Mouse (Mus musculus) gonadal fat pad, adult 2 months (tissue): ENCODE results near the gene Zfp646. TPM values are rescaled to one million over a fixed set of nuclear protein-coding genes. Genes with fewer than 3 reads are reported as not detected.
"Not testable (repeated sequence)": the region's sequence is repeated elsewhere in the genome, so short reads cannot be mapped to it uniquely, and the experiment has no call there.

Experiments
- DNase-seq: peaks from one replicate; pipeline ENCODE4 v3.0.0-alpha.2; 2012; ENCODE audit warnings: low read depth
- polyA plus RNA-seq: library from polyadenylated mRNA; depleted of rRNA; stranded (reverse); fragments of >200 nt; gene quantifications from 2 replicates; pipeline ENCODE4 v1.2.3, GENCODE M21; 2012; rRNA removed

Zfp646 gene
- polyA plus RNA-seq = 18.3 and 22.8 TPM in 2 replicates

DNA sequence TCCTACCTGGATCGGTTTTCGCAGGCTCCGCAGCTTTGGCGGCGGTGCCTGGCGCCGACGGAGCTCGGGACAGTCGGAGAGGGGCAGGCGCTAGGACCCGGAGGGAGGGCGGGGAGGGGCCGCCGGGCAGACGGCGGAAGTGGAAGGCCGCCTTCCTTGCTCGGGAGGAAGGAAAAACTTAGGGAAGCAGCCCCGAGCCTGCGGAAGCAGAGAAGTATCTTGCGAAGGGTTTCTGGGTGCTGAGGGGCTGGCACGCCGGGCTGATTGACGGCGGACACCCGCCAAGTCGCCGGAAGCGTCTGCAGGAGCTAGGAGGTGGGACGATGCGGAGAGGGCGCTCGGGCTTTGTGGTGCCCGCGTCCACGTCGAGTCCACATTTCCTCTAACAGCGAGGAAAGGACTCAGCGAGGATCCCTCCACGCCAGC lies at the start of gene Zfp646:
TSS of gene Zfp646 (plus strand) at position 181 of the 426 bp plus-strand sequence.
- DNase-seq = no peak

DNA sequence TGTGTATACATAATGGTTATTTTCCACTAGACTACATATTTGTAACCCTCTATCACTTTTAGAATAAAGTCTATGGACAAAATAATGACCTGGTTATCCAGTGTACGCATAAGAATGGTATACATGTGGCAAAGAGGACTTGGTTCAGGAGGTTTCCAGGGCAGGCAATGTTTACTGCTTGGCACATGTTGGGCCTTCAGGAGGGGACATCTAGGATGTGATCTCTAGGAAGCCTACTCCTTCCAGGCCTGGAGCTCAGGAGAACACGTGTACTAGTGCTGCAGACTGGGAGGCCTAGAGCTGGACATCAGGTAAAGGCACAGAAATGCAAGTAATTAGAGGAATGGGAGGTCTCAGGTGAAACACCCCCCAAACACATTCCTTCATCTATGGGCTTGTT lies 40.5 kb upstream of the Zfp646 start:
- no peak for DNase-seq

DNA sequence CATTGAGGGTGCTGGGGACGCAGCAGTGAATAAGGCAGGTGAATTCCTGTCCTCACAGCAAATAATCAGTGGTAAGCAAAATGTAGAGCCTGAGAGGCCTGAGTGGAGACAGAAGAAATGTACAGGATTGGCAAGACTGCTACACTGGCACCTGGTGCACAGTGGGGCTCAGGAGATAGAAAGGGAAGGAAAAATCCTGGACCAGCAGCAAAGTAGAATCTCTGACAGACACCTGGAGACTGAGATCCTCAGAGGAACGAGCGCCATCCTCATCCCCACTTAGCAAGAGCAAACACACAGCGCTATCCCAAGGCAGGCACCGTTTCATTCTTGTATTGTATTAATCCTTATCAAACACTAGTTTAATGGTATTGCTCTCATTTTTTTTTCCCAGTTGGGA lies 38.5 kb upstream of the Zfp646 start:
- DNase-seq = no peak

DNA sequence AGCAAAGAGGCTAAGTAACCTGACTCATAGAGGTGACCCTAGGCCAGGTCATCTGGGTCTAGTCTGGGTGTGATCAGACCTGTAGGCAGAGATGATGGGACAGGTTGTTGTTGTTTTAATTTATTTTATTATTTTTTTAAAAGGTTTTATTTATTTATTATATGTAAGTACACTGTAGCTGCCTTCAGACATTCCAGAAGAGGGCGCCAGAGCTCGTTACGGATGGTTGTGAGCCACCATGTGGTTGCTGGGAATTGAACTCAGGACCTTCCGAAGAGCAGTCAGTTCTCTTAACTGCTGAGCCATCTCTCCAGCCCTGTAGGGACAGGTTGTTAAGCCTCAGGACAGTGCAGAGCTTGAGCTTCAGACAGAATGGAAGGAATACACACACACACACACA lies 38.1 kb upstream of the Zfp646 start:
- not testable (repeated sequence) for DNase-seq

DNA sequence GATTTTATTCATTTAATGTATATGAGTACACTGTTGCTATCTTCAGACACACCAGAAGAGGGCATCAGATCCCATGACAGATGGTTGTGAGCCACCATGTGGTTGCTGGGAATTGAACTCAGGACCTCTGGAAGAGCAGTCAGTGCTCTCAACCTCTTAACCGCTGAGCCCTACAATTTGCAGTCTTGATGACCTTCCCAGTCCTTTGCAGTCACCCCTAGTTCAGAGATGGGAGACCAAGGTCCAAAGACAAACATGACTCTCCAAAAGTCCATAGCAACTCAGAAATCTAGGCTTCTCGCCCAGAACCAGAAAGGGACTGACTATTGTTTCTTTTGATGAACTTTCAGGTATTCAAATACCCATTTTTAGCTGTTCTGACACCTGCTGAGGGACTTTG lies 36.0 kb upstream of the Zfp646 start:
- DNase-seq = not testable (repeated sequence)

DNA sequence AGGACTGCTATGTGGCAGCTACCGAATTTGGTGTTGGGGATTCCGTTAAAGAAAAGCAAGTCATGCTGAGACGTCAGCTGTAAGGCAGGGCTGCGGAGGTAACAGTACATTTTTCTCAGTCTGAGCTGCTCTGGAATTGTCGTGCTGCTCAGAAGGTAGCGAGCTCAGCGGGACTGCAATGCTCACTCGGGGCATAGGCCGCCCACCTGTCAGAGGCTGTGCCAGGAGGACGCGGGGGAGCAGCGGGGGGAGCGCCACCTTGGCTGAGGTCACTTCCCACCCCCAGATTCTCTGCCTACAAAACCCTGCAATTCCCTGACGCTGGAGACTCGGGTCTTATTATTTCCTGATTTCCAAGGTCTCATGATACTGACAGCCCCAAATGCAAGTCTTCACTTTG lies 35.1 kb upstream of the Zfp646 start:
- no peak for DNase-seq

DNA sequence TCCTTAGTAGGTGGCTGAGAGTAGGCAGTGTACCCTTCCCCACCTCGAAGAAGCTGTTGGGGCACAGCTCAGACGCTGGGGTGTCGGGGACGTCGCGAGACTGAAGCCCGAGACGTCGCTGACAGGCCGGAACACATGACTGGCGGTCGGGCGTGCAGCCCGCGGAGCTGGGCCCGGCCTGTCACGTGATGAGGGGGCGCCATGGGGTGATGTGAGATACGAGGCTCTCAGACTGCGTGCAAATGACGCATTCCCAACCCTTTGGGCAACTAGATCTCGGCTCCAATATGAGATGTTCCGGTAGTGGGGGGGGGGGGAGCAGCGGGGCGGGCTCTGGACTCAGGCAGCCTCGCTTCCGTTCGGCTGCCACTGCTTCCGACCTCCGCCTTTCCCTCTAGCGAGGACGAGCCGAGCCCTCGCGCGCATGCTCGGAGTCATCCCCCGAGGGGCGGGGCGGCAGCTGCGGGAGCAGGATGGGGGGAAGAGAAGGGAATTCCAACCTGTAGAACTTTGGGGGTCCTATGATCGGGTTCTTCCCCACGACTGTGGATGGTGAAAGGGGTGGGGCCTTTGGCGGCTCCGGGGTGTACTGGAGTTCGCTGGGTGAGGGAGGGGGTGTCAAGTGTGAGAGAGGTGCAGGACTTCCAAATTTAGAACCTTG lies 34.6 kb upstream of the Zfp646 start:
- peak; percentile 46 for DNase-seq

DNA sequence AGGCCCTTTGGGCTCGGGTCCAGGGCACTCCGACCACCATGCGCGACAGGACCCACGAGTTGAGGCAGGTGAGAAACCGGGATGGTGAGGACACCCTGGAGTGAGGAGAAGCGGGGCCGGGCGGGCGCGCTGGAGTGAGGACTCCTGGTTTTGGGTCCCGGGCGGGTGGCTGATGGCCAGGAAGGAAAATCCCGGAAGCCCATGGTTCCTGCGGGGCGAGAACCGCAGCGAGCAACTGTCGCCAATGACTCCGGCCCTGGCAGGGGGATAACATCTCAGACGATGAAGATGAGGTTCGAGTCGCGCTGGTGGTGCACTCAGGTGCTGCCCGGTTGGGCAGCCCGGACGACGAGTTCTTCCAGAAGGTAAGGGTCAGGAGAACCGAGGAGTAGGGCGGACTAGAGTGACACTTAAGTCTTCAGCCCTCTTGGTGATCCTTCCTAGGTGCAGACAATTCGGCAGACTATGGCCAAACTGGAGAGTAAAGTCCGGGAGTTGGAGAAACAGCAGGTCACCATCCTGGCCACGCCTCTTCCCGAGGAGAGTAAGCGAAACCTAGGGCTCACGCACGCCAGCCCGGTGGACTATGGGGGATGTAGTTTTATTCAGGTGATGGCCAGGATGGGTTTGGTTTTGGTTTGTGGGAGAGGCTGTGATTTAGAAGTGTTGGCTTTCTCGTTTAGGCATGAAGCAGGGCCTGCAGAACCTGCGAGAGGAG lies 33.9 kb upstream of the Zfp646 start:
- peak; percentile 44 for DNase-seq

DNA sequence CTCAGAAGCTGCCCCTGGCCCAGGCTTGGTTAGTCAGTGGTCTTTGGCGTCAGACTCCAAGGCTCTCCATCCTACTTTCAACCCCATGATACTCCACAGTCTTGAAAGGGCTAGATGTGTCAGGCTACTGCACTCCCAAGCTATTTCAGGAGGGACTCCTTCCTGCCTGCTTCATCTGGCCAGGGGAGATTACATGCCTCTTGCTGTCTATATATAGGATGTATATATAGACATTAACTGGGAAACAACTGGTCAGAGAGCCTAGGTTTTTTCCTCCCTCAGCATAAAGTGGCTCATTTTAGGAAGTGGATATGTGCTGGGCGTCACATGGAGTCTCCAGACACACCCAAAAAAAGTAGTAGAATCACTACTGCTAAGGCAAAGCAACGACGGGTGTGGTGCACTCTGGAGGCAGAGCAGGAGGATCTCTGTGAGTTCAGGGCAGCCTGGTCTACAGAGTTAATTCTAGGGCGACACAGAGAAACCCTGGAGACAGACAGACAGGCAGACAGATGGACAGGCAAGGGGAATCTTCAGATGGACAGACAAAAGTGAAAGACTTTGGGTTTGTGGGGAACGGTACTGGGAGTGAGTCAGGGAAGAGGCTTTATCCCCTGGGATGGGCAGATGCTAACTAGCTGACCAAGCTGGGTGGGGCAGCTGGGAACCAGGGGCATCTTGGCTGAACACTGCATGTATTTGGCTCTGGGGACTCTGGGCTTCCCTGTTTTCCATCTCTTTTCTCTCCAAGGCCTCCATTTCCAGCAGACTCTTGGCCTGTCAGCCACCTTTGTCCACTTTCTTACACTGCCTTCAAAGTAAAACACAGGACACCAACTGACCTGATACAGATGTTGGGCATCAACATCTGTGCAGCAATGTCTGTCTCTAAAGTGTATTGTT lies 25.8 kb upstream of the Zfp646 start:
- no peak for DNase-seq

DNA sequence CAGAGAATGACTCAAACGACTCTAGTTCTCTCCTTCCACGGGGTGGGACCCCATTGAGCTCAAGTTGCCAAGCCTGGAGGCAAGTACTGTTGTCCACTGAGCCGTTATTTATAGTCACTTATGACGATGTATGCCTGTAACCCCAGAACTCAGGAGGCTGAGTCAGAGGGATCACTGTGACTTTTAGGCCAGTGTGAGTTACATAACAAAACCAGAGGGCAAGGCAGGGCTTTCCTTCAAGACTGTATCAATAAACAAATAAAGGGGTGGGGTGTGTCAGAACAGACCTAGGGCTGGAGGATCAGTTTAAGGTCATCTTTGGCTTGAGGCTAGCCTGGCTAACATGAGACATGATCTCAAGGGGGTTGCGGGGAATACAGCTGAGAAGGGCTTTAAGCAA lies 25.1 kb upstream of the Zfp646 start:
- no peak for DNase-seq

DNA sequence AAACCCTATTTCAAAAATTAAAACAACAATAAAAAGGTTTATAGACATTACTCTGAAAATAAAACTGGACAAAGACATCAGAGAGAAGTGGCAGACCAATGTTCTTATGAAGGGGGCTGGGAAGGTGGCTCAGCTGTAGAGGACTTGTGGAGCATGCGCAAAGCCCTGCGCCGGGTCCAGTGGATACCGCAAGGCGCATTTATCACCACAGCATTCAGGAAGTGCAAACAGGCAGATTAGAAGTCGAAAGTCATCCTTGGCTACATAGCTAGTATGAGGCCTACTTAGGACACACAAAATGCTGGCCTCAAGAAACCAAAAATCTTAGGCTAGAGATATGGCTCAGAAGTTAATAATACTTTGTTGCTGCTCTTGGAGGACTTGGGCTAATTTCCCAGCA lies 17.8 kb upstream of the Zfp646 start:
- no peak for DNase-seq

DNA sequence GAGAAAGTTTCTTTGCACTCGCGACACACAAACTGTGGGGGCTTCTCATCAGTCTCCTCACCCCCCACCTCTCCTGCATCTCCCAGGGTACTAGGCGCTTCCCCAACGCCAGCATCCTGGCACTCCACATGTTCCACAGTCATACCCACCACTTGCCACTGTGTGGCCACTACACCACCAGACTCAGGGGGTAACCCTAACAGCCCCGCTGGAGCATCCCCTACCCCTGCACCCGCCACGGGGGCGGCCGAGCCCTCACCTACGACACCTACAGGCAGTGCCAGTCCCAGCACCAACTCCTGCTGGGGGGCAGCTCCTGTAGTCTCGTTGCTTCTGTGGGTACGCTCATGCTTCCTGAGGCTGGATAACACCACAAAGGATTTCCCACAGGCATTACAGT lies 9.6 kb upstream of the Zfp646 start:
- DNase-seq = no peak

DNA sequence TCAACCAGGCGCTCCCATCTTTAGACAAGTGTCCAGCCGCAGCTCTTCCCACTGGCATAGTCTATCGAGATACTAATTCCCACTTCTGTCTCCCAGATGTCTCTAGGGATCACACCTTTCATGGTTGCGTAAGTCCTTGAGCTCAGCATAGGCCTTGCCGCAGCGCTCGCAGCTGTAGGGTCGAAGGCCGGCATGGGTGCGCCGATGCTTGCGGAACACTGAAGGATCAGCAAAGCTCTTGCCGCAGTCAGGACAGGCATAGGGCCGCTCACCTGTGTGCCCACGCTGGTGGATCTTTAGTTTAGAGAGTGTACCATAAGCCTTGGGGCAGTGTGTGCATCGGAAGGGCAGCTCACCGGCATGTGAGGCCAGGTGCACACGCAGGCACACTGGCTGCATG lies 8.4 kb upstream of the Zfp646 start:
- no peak for DNase-seq

DNA sequence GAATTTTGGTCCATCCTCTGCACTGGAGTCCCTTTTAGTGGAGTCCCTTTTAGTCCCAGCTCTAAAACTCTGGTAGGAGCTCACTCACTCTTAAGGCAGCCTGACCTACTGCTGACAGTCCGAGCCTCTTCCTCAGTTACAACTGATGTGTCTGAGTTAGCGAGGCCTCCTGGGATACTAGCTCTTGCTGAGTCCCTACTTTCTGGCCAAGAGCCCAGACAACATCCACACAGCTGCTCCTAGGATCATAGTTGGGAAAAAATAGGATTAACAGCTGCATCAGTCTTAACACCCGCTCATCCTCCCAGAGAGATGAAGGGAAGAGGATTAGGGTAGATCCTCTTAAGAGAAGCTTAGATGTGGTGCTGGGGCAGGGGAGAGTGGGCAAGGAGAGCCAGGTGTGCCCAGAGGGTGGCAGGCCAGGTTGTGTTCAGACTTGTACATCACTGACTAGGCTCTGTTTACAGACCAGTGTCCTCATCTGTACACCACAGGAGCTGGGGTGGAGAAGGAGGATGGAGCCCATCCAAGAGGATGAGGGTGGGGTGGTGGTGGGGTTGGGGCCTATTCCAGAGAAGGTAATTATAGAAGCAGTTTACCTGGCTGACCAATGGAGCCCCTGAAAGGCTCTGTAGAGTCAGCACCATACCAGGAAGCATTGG lies 6.7 kb upstream of the Zfp646 start:
- DNase-seq = no peak

DNA sequence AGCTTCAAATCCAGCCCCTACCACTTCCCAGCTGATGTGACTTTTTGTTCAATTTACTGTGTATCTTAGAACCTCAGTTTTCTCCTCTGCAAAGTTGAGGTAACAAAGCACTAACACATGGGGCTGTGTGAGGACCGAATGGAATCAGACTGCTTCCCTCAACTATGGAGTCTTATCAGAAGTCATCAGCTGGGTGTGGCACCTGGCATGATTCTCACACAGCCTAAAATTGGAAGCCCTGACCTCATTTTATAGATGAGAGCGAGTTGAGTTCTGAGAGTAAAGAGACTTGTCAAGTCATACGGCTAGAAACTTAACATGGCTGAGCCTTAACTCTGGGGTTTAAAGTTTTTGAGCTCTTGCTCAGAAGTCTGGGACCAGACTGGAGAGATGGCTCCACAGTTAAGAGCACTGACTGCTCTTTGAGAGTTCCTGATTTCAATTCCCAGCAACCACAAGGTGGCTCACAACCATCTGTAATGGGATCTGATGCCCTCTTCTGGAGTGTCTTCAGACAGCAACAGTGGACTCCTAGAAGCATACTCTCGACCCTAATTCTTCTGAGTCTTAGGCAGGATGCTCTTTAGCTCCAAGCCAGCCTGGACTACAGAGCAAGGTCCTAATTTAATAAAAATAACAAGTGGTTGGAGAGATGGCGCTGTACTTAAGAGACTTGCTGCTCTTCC lies 5.7 kb upstream of the Zfp646 start:
- no peak for DNase-seq

DNA sequence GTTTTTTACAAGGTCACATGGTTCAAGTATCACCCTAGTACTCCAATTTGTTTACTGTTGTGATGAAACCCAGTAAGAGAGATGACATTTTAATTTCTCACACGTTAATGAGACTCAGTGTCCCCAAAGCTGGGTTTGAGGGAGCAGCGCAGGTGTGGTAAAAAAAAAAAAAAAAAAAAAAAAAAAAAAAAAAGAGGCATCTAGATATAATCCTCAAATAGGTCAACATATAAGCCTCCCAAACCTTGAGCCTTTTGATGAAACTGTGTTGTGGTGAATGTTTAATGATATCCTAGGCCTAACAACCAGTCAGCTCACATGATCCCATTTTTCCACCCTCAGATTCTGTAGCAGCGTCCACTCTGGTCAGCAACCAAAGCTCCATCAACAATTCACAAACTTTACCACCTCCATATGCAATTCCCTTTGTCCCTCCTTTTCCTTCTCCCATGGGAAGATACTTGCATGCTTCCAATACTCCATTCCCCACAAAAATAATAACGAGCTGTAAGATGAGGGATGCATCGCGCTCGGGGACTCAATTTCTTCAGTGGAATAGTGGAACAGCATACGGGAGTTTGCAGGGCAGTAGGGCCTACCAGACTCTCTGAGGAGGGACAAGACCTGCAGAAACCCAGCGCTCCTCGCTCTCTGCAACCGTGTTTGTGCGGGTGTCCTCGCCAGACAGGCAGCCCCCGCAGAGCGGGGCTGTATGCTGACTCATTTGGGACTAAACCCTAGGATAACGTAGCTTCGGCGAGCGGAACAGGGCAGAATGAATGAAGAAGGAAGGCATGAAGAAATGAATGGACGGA lies 1.0 kb upstream of the Zfp646 start:
- no peak for DNase-seq

DNA sequence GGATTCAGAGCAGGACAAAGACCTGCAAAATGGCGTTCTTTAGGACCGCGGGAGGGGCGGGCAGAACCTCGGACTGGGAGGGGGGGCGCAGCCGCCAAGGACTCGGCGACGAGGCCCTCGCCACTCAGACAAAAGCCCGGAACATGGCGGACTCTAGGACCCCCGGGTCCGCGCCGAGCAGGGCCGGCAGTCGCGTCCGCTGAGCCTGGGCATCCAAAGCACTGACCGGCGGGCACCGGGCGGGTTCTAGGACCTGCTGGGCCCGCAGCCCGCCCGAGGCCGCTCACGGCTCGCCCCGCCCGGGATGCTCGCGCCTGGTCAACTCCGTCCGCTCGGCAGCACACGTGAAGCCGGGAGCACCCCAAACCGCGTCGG lies 407 bp upstream of the Zfp646 start:
- no peak for DNase-seq

DNA sequence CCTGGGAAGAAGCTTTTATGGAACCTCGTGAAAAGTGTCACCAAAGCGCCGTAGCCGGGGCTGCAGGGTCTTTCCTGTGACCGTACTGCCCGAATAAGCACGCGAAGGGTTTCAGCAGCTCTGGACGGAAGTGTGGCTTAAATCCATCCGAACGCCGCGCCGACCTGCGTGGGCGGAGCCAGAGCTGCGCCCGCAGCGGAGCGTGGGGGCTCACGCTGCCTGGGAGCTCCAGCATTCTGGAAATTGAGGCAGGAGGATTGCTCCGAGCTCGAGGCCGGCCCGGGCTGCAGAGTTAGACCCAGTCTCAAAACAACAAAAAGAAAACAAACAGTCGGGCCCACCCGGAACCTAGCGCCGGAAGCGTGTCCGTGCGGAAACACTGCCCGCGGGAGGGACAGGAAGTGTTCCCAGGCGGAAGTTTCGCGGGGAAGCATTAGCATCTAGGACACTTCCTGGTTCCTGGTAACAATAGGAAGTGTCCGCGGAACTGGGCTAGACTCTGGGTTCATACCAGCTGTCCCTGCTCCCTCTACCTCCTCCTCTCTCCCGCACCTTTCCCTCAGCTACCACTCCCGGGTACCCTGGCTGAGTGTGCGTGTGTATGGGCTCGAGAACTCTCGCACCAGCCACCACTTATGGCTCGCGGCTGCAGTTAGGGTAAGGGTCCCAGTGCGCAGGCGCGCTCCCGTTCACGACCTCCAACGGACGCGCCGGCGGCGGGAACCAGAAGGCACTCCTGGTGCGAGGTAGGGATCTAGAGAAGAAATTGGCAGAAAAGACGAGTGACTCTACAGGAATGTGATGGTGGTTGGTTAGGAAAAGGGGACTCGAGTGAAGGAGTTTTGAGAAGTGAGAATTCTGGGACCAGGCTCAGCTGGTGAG lies 687 bp downstream of the Zfp646 start, which contains the start of gene Zfp668:
TSS of gene Zfp668 (minus strand) at position 362 of the 882 bp plus-strand sequence.
- no peak for DNase-seq

DNA sequence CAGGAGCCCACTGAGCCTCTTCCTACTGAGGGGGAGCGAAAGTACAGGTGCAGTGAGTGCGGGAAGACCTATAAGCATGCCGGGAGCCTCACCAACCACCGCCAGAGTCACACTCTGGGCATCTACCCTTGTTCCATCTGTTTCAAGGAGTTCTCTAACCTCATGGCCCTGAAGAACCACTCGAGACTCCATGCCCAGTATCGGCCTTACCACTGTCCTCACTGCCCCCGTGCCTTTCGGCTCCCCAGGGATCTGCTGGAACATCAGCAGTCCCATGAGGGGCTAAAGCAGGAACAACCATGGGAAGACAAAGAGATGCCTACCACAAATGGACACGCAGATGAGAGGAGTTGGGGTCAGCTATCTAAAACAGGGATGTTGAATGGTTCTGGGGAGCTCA lies 3.3 kb downstream of the Zfp646 start:
- no peak for DNase-seq
